ENCODE assay signal across 9 mouse cellular contexts in the genomic region with DNA sequence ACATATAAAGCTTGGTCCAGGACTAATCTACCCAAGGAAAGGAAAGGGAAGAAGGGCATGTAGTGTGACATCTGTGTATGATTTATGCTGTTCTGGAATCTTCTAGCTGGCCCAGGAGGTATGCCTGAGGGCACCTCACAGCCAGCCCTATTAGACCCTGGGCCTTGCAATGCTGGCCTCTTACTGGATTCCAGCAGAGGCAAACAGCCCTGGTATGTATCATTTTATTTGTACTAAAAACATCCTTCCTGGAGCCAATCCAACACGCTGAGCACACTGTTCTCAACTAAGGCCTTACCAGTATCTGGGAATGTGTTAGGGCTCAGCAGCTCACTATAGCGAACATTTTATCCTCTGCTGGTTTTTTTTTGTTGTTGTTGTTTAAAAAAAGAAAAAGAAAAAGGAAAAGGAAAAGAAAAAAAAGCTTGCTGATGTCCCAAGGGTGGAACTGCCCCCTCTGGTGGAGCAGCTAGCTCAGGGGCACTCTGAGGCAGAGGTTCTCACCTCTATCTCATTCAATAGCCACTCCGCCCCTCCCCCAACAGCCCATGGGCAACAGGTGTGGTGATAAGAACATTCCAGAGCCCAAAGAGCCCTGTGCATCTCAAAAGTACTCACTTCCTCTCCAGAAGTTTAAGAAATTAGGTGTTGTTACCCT.
A peak's percentile ranks its signal among the peaks of the same experiment; 100 is the strongest.
DNase-seq lines count a peak whose midpoint lies in the region; ATAC-seq and TF ChIP-seq lines count a peak whose summit lies in the region.
"Had no signal": no experiment of that assay in that cellular context is flagged by ENCODE, and none has a peak within 500 bp of the region (broad histone marks: within the 10 kb centered on the region; RNA-seq: fewer than 3 reads in every experiment).

No protein-coding gene starts in this region.

- peaks cover 42% of the 10 kb centered on the region for H3K36me3 ChIP-seq in ES-E14 (ENCODE audit: control insufficient read depth, insufficient read depth, low read length, poor library complexity, severe bottlenecking)
- no peaks in the 10 kb centered on the region for H3K36me3 ChIP-seq in intestine, embryonic 16.5 days (ENCODE audit: control insufficient read depth, insufficient read depth, low read length)
- no peaks in the 10 kb centered on the region for H3K36me3 ChIP-seq in lung, embryonic 15.5 days
- no peaks in the 10 kb centered on the region for H3K36me3 ChIP-seq in forebrain, embryonic 11.5 days (ENCODE audit: control insufficient read depth, insufficient read depth, low read length)
- H3K36me3 ChIP-seq: limb, embryonic 15.5 days had no signal

- H3K4me1 ChIP-seq in ES-E14 (ENCODE audit: control insufficient read depth in 2 of 2, insufficient read depth in 2 of 2, low read length in 2 of 2, poor library complexity in 1 of 2) = peaks cover 18 to 61% of the 10 kb centered on the region in 2 experiments
- peaks cover 82% of the 10 kb centered on the region for H3K4me1 ChIP-seq in intestine, embryonic 16.5 days (ENCODE audit: control insufficient read depth, insufficient read depth, low read length)
- H3K4me1 ChIP-seq in lung, embryonic 15.5 days = peaks cover 87% of the 10 kb centered on the region
- H3K4me1 ChIP-seq in forebrain, embryonic 11.5 days (replicated peaks; ENCODE audit: control insufficient read depth, insufficient read depth, low read length) = peaks cover 10% of the 10 kb centered on the region

- no peaks in the 10 kb centered on the region for H3K27me3 ChIP-seq in intestine, embryonic 16.5 days (replicated peaks; ENCODE audit: control insufficient read depth, insufficient read depth, low read length)
- H3K27me3 ChIP-seq in lung, embryonic 15.5 days = no peaks in the 10 kb centered on the region
- no peaks in the 10 kb centered on the region for H3K27me3 ChIP-seq in forebrain, embryonic 11.5 days (ENCODE audit: control insufficient read depth, insufficient read depth, low read length)
- H3K27me3 ChIP-seq: limb, embryonic 15.5 days had no signal

- H3K4me2 ChIP-seq in intestine, embryonic 16.5 days (ENCODE audit: low read depth, low read length) = no peak overlapping the region
- no peak overlapping the region for H3K4me2 ChIP-seq in lung, embryonic 15.5 days
- H3K4me2 ChIP-seq in forebrain, embryonic 11.5 days (ENCODE audit: low read depth, low read length, severe bottlenecking) = no peak overlapping the region
- H3K4me2 ChIP-seq: limb, embryonic 15.5 days had no signal

- no peak overlapping the region for H3K4me3 ChIP-seq in ES-E14 (ENCODE audit: insufficient read depth in 1 of 2, low read depth in 1 of 2, low read length in 2 of 2, poor library complexity in 1 of 2, severe bottlenecking in 1 of 2)
- H3K4me3 ChIP-seq in intestine, embryonic 16.5 days (ENCODE audit: low read length) = no peak overlapping the region
- no peak overlapping the region for H3K4me3 ChIP-seq in lung, embryonic 15.5 days
- no peak overlapping the region for H3K4me3 ChIP-seq in forebrain, embryonic 11.5 days (ENCODE audit: low read depth, low read length)
- H3K4me3 ChIP-seq: limb, embryonic 15.5 days had no signal

- H3K9ac ChIP-seq in ES-E14 (ENCODE audit: insufficient read depth, low read depth, low read length, poor library complexity, severe bottlenecking) = no peak overlapping the region; the same call in 1 of the 2 replicates
- H3K9ac ChIP-seq in intestine, embryonic 16.5 days (ENCODE audit: low read depth, low read length) = 0 out of 2 replicates have a peak overlapping the region, but pooled peaks have one; percentile 8
- H3K9ac ChIP-seq in lung, embryonic 15.5 days = no peak overlapping the region
- H3K9ac ChIP-seq in forebrain, embryonic 11.5 days (ENCODE audit: low read length) = no peak overlapping the region
- H3K9ac ChIP-seq: limb, embryonic 15.5 days had no signal

- in situ Hi-C loops in ES-E14 (cut with MboI; ENCODE audit: low sequenced_read_pairs in 2 of 2, unreplicated experiment in 2 of 2) = no loop called here

- ATAC-seq in intestine, embryonic 16.5 days = no peak
- ATAC-seq in lung, embryonic 15.5 days (ENCODE audit: borderline replicate concordance, extremely low read depth, low FRiP score, low TSS enrichment) = no peak
- no peak for ATAC-seq in forebrain, embryonic 11.5 days (replicated peaks; ENCODE audit: low FRiP score)

- H3K9me3 ChIP-seq in ES-E14 (ENCODE audit: control insufficient read depth, insufficient read depth, low read depth, low read length) = no peaks in the 10 kb centered on the region
- no peaks in the 10 kb centered on the region for H3K9me3 ChIP-seq in intestine, embryonic 16.5 days (ENCODE audit: control insufficient read depth, low read length)
- no peaks in the 10 kb centered on the region for H3K9me3 ChIP-seq in lung, embryonic 15.5 days
- H3K9me3 ChIP-seq in forebrain, embryonic 11.5 days (ENCODE audit: control insufficient read depth, low read length) = no peaks in the 10 kb centered on the region
- H3K9me3 ChIP-seq: limb, embryonic 15.5 days had no signal

- peak; percentile 24 for DNase-seq in gastrocnemius, adult 18-20 months (ENCODE audit: low spot score)
- DNase-seq in gastrocnemius, postnatal 10 days = no peak
- DNase-seq in ES-E14 (ENCODE audit: low read depth, low spot score) = peak; percentile 79
- no peak for DNase-seq in forebrain, embryonic 11.5 days (ENCODE audit: low spot score)
- DNase-seq in adrenal gland, adult 8-10 months = no peak
- DNase-seq in layer of hippocampus, adult 18-20 months (ENCODE audit: low spot score in 2 of 2) = no peak

- WGBS in intestine, embryonic 16.5 days = 45% methylated on average over 3 of the region's 3 CpGs
- 44% methylated on average over 3 of the region's 3 CpGs for WGBS in lung, embryonic 15.5 days
- WGBS in forebrain, embryonic 11.5 days = 81% methylated on average over 3 of the region's 3 CpGs

- H3K27ac ChIP-seq in ES-E14 (ENCODE audit: insufficient read depth, low read depth, low read length, poor library complexity, severe bottlenecking) = peak overlapping the region; percentile 35; the same call in 1 of the 2 replicates
- H3K27ac ChIP-seq in intestine, embryonic 16.5 days (ENCODE audit: low read length) = peak overlapping the region; percentile 76
- peak overlapping the region; percentile 93 for H3K27ac ChIP-seq in lung, embryonic 15.5 days
- no peak overlapping the region for H3K27ac ChIP-seq in forebrain, embryonic 11.5 days (ENCODE audit: low read depth, low read length)
- H3K27ac ChIP-seq: limb, embryonic 15.5 days had no signal

TF ChIP-seq in ES-E14, 5 proteins besides CTCF, POLR2A, EP300 and RAD21:
- peak; percentile 96 for TF ChIP-seq ZNF384 (IDR thresholded peaks at IDR 0.05; ENCODE audit: low read depth, low read length)
- no peak for TF ChIP-seq MAFK (IDR thresholded peaks at IDR 0.05; ENCODE audit: insufficient read depth, low read depth, low read length)
- TF ChIP-seq CHD2 (IDR thresholded peaks at IDR 0.05; ENCODE audit: low read depth, low read length) = no peak; the same call in 1 of the 2 replicates

Comparison
In these comparisons a context has a peak if more than half of its experiments do, and no peak if none do; other contexts are left out.
1. DNase-seq: peak in gastrocnemius, adult 18-20 months (single experiment) and ES-E14 (single experiment); none in gastrocnemius, postnatal 10 days (single experiment), forebrain, embryonic 11.5 days (single experiment), adrenal gland, adult 8-10 months (single experiment) and layer of hippocampus, adult 18-20 months (0 of 2).